Mouse (Mus musculus): ENCODE results near the gene Zfp616. TPM values are rescaled to one million over a fixed set of nuclear protein-coding genes. Genes with fewer than 3 reads are reported as not detected.

Gene Zfp616
- not detected in 2 replicates for polyA plus RNA-seq (2011; ENCODE audit: insufficient read depth, insufficient read length, low read depth, missing spikeins)

DNA sequence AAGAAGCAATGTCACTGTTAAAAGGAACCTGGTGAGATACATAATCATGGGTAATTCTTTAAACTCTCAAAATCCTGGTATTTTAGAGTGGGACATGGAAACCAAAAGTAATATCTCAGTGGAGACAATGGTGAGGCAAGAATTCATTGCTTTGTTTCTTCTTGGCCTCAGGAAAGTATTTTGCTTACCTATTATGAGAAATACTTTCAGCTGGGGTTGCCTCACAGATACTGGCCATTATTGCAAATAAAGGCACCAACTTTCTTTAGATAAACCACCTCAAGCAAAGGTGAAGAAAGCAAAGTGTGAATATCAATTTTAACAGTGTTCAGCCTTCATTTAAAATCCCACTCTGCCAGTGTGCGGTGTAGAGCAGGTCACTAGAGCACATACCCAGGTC, at the start of gene Zfp616:
Gene Zfp616 (plus strand): TSS at position 301 of the 400 bp plus-strand sequence.
- no peaks in the 10 kb centered on the region for H3K36me3 ChIP-seq (ENCODE audit: control insufficient read depth, insufficient read depth, low read length, poor library complexity, severe bottlenecking)
- no peaks in the 10 kb centered on the region for H3K4me1 ChIP-seq (ENCODE audit: control insufficient read depth, insufficient read depth, low read length)
- H3K27me3 ChIP-seq (ENCODE audit: control insufficient read depth, insufficient read depth, low read length, poor library complexity, severe bottlenecking): no peaks in the 10 kb centered on the region
- H3K27ac ChIP-seq (ENCODE audit: insufficient read depth, low read length): no peak within 1 kb of the TSS
- H3K9ac ChIP-seq (ENCODE audit: low read depth, poor library complexity, severe bottlenecking): no peak within 1 kb of the TSS
- TF ChIP-seq CTCF (IDR thresholded peaks at IDR 0.05; ENCODE audit: low read depth, low read length): no peak
- no peak for TF ChIP-seq EP300 (IDR thresholded peaks at IDR 0.05; ENCODE audit: insufficient read depth, low read depth, low read length)
- TF ChIP-seq POLR2A (IDR thresholded peaks at IDR 0.05; ENCODE audit: insufficient read depth, low read length): no peak
- no peak within 1 kb of the TSS for H3K4me3 ChIP-seq (ENCODE audit: low read depth, low read length)
- no peaks in the 10 kb centered on the region for H3K9me3 ChIP-seq (replicated peaks; ENCODE audit: control insufficient read depth, insufficient read depth, low read length, poor library complexity, severe bottlenecking)

DNA sequence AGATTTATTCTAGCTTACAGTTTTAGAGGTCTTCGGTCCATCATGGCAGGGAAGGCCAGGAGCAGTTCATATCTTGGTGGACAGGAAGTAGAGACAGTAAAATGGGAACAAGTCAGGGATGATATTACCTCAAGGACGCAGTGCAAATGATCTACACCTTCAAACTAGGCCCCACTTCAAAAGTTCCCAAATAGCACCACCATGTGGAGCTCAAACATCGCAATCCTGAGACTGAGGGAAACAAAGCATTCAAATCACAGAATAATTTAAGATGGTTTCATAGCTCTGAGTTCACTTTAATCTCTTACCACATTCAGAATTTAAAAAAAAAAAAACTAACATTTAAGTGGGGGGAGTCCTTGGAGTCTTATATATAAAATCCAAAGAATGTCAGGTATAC, 18.4 kb upstream of the Zfp616 start:
- Histone ChIP-seq H3K9ac (ENCODE audit: low read depth, poor library complexity, severe bottlenecking) (no peak overlapping the region), H3K9me3 (replicated peaks; ENCODE audit: control insufficient read depth, insufficient read depth, low read length, poor library complexity, severe bottlenecking) (no peaks in the 10 kb centered on the region), H3K27me3 (ENCODE audit: control insufficient read depth, insufficient read depth, low read length, poor library complexity, severe bottlenecking) (no peaks in the 10 kb centered on the region), H3K4me3 (ENCODE audit: low read depth, low read length) (no peak overlapping the region), H3K27ac (ENCODE audit: insufficient read depth, low read length) (no peak overlapping the region), H3K4me1 (ENCODE audit: control insufficient read depth, insufficient read depth, low read length) (no peaks in the 10 kb centered on the region), H3K36me3 (ENCODE audit: control insufficient read depth, insufficient read depth, low read length, poor library complexity, severe bottlenecking) (no peaks in the 10 kb centered on the region)
- TF ChIP-seq POLR2A (IDR thresholded peaks at IDR 0.05; ENCODE audit: insufficient read depth, low read length) (no peak), CTCF (IDR thresholded peaks at IDR 0.05; ENCODE audit: low read depth, low read length) (no peak), EP300 (IDR thresholded peaks at IDR 0.05; ENCODE audit: insufficient read depth, low read depth, low read length) (no peak)

DNA sequence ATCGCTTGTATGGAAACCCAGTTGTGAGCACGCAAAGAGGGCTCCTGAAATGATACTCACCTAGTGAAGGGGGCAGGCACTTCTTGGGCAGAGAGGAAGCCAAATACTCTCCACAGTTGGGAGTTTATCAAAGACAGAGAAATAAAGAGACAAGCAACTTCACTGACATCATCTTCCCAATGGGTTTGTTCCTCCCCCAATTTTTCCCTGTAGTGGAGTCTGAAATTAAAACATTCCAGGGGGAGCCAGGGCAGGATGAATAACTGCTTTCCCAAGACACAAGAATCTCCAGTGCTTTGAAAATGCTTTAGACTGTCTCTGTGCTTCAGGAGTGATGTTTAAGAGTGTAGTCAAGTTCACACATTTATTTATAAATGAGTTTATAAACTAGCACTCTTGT, 13.3 kb upstream of the Zfp616 start, which contains the start of the genes Olfr139 and Olfr399:
Gene Olfr139 (minus strand): TSS at position 101 of the 400 bp plus-strand sequence.
Gene Olfr399 (minus strand): TSS at position 165 of the 400 bp plus-strand sequence.
- no peaks in the 10 kb centered on the region for H3K9me3 ChIP-seq (replicated peaks; ENCODE audit: control insufficient read depth, insufficient read depth, low read length, poor library complexity, severe bottlenecking)
- no peak within 1 kb of the TSS for H3K27ac ChIP-seq (ENCODE audit: insufficient read depth, low read length)
- no peaks in the 10 kb centered on the region for H3K27me3 ChIP-seq (ENCODE audit: control insufficient read depth, insufficient read depth, low read length, poor library complexity, severe bottlenecking)
- no peaks in the 10 kb centered on the region for H3K4me1 ChIP-seq (ENCODE audit: control insufficient read depth, insufficient read depth, low read length)
- no peak within 1 kb of the TSS for H3K4me3 ChIP-seq (ENCODE audit: low read depth, low read length)
- no peaks in the 10 kb centered on the region for H3K36me3 ChIP-seq (ENCODE audit: control insufficient read depth, insufficient read depth, low read length, poor library complexity, severe bottlenecking)
- no peak for TF ChIP-seq CTCF (IDR thresholded peaks at IDR 0.05; ENCODE audit: low read depth, low read length)
- no peak for TF ChIP-seq POLR2A (IDR thresholded peaks at IDR 0.05; ENCODE audit: insufficient read depth, low read length)
- no peak for TF ChIP-seq EP300 (IDR thresholded peaks at IDR 0.05; ENCODE audit: insufficient read depth, low read depth, low read length)
- no peak within 1 kb of the TSS for H3K9ac ChIP-seq (ENCODE audit: low read depth, poor library complexity, severe bottlenecking)

DNA sequence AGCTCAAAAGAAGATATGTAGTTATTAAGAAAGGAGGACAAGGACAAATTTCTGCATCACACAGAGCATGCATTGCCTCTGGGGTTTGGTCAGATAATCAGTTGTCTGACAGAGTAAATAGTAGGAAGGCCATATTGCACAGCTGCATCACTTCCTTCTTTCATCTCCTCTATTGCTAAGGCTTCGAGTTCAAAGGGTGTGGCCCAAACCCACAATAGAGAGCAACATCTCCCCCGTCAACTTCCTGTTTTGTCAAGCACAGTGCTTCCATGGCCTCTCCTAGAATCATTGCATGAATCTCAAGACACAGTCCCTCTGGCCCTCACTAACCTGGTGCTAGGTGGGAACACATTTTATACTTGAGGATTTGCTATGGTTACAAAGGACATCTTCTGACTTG, 31.0 kb downstream of the Zfp616 start:
- Histone ChIP-seq H3K27ac (ENCODE audit: insufficient read depth, low read length) (no peak overlapping the region), H3K27me3 (ENCODE audit: control insufficient read depth, insufficient read depth, low read length, poor library complexity, severe bottlenecking) (no peaks in the 10 kb centered on the region), H3K4me1 (ENCODE audit: control insufficient read depth, insufficient read depth, low read length) (no peaks in the 10 kb centered on the region), H3K4me3 (ENCODE audit: low read depth, low read length) (no peak overlapping the region), H3K9ac (ENCODE audit: low read depth, poor library complexity, severe bottlenecking) (no peak overlapping the region), H3K36me3 (ENCODE audit: control insufficient read depth, insufficient read depth, low read length, poor library complexity, severe bottlenecking) (no peaks in the 10 kb centered on the region), H3K9me3 (replicated peaks; ENCODE audit: control insufficient read depth, insufficient read depth, low read length, poor library complexity, severe bottlenecking) (0 out of 2 replicates have a peak, but pooled peaks cover 3% of the 10 kb centered on the region)
- TF ChIP-seq EP300 (IDR thresholded peaks at IDR 0.05; ENCODE audit: insufficient read depth, low read depth, low read length): no peak

DNA sequence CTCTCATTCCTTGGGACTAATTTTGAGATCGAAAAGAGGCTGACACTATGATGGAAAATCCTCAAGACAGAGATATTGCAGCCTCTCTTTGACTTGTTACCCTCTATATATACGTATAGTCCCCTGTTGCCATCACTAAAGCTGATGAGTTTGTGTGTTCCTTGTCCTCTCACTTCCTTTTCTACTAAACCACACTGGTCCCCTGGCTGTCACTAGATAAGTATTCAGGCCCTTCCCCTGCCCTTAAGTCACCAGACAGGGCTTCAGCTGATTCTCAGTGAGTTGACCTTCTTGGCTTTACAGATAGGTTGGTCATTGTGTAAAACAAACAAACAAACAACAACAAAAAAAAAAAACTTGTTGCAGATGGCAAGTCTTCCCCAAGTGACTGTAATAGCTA, 31.8 kb downstream of the Zfp616 start:
- no peaks in the 10 kb centered on the region for H3K36me3 ChIP-seq (ENCODE audit: control insufficient read depth, insufficient read depth, low read length, poor library complexity, severe bottlenecking)
- H3K27ac ChIP-seq (ENCODE audit: insufficient read depth, low read length): no peak overlapping the region
- 0 out of 2 replicates have a peak, but pooled peaks cover 3% of the 10 kb centered on the region for H3K9me3 ChIP-seq (replicated peaks; ENCODE audit: control insufficient read depth, insufficient read depth, low read length, poor library complexity, severe bottlenecking)
- no peaks in the 10 kb centered on the region for H3K4me1 ChIP-seq (ENCODE audit: control insufficient read depth, insufficient read depth, low read length)
- no peak overlapping the region for H3K4me3 ChIP-seq (ENCODE audit: low read depth, low read length)
- no peak overlapping the region for H3K9ac ChIP-seq (ENCODE audit: low read depth, poor library complexity, severe bottlenecking)
- TF ChIP-seq CTCF (IDR thresholded peaks at IDR 0.05; ENCODE audit: low read depth, low read length) (no peak), POLR2A (IDR thresholded peaks at IDR 0.05; ENCODE audit: insufficient read depth, low read length) (no peak), EP300 (IDR thresholded peaks at IDR 0.05; ENCODE audit: insufficient read depth, low read depth, low read length) (no peak)
- H3K27me3 ChIP-seq (ENCODE audit: control insufficient read depth, insufficient read depth, low read length, poor library complexity, severe bottlenecking): no peaks in the 10 kb centered on the region

DNA sequence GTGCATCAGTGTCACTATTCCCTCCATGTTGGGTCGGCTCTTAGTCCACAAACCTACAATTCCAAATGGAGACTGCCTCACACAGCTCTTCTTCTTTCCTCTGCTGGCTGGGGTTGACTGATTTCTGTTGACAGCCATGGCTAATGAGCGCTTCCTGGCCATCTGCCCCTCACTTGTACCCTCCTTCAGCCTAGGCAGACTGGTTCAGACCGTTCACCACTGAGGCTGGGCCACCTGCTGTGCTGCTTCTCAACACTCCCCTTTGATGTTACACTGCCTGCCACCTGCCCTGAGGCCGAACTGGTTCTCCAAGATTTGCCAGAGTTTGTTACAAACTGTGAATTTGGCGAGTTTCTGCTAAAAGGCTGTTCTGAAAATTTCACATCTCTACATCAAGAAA, 35.3 kb downstream of the Zfp616 start:
- Histone ChIP-seq H3K9ac (ENCODE audit: low read depth, poor library complexity, severe bottlenecking) (no peak overlapping the region), H3K9me3 (replicated peaks; ENCODE audit: control insufficient read depth, insufficient read depth, low read length, poor library complexity, severe bottlenecking) (peaks cover 11% of the 10 kb centered on the region), H3K4me3 (ENCODE audit: low read depth, low read length) (no peak overlapping the region), H3K36me3 (ENCODE audit: control insufficient read depth, insufficient read depth, low read length, poor library complexity, severe bottlenecking) (no peaks in the 10 kb centered on the region), H3K27ac (ENCODE audit: insufficient read depth, low read length) (no peak overlapping the region), H3K27me3 (ENCODE audit: control insufficient read depth, insufficient read depth, low read length, poor library complexity, severe bottlenecking) (no peaks in the 10 kb centered on the region), H3K4me1 (ENCODE audit: control insufficient read depth, insufficient read depth, low read length) (no peaks in the 10 kb centered on the region)
- TF ChIP-seq CTCF (IDR thresholded peaks at IDR 0.05; ENCODE audit: low read depth, low read length) (no peak), EP300 (IDR thresholded peaks at IDR 0.05; ENCODE audit: insufficient read depth, low read depth, low read length) (no peak), POLR2A (IDR thresholded peaks at IDR 0.05; ENCODE audit: insufficient read depth, low read length) (no peak)

All from ES-Bruce4 (cell line).